Mouse (Mus musculus) left cerebral cortex, postnatal 25 days (tissue): ENCODE results near the gene Vma21. TPM values are rescaled to one million over a fixed set of nuclear protein-coding genes. Genes with fewer than 3 reads are reported as not detected.

Source experiments
- DNase-seq, 2 experiments: peaks; one replicate each; pipeline ENCODE4 v3.0.0; 2022; ENCODE audit warnings: low spot score in 2 of 2, mixed read lengths in 1 of 2
- intact Hi-C: fragments of 180-260 bp; cut with DNase I; formaldehyde crosslinking; loops from one replicate; pipeline ENCODE4 v1.15.1; 2025
- total RNA-seq, 2 experiments: library from RNA; stranded (reverse); gene quantifications; 2 replicates each; pipeline ENCODE4 v1.2.3; 2021

Vma21 gene
- total RNA-seq: 10 to 100 TPM; 29.8 to 34.9 TPM

- no peak for DNase-seq
- intact Hi-C loops: loop anchor here (10.0 kb wide), 1 partner anchor 261 kb away; the partner anchor contains the start of gene Hmgb3
These were observed at the start of gene Vma21 for GRCm38 (mm10) chrX:71815631-71816345. Vma21 (plus strand) TSS chrX:71815924.

GRCm38 (mm10) chrX:71767909-71768308, 47.8 kb upstream of the Vma21 start:
- intact Hi-C loops: no loop called here
- no peak for DNase-seq

GRCm38 (mm10) chrX:71791106-71791505, 24.6 kb upstream of the Vma21 start:
- DNase-seq: no peak
- intact Hi-C loops: no loop called here

GRCm38 (mm10) chrX:71797766-71798165, 18.0 kb upstream of the Vma21 start:
- intact Hi-C loops: no loop called here
- no peak for DNase-seq

GRCm38 (mm10) chrX:71798883-71799282, 16.8 kb upstream of the Vma21 start:
- no peak for DNase-seq
- intact Hi-C loops: no loop called here

GRCm38 (mm10) chrX:71811966-71812835, 3.5 kb upstream of the Vma21 start:
- intact Hi-C loops: loop anchor here (10.0 kb wide), 1 partner anchor 257 kb away; the partner anchor contains the start of gene Hmgb3
- DNase-seq: no peak

GRCm38 (mm10) chrX:71816401-71816857, 705 bp downstream of the Vma21 start:
- intact Hi-C loops: loop anchor here (10.0 kb wide), 1 partner anchor 262 kb away; the partner anchor contains the start of gene Hmgb3
- peak; percentile 86 to 91 for DNase-seq

GRCm38 (mm10) chrX:71816931-71817361, 1.2 kb downstream of the Vma21 start:
- intact Hi-C loops: loop anchor here (10.0 kb wide), 1 partner anchor 262 kb away; the partner anchor contains the start of gene Hmgb3
- DNase-seq: no peak

- intact Hi-C loops: no loop called here
- DNase-seq: no peak
These were observed 23.2 kb downstream of the Vma21 start for GRCm38 (mm10) chrX:71838911-71839310.

GRCm38 (mm10) chrX:71846696-71847095, 31.0 kb downstream of the Vma21 start:
- no peak for DNase-seq
- intact Hi-C loops: no loop called here

- intact Hi-C loops: no loop called here
- DNase-seq: no peak
These were observed 38.1 kb downstream of the Vma21 start for GRCm38 (mm10) chrX:71853798-71854197.

Other genes with a start within 250 kb of the Vma21 start
- gene Gpr50, start 152.3 kb upstream of the Vma21 start, total RNA-seq: under 1 TPM; 0.34 to 0.41 TPM
- gene Gm1141, start 105.1 kb downstream of the Vma21 start, total RNA-seq: under 1 TPM; 0.60 to 0.99 TPM
- 10 to 100 TPM; 38.7 to 41.2 TPM for gene Prrg3, start 146.7 kb downstream of the Vma21 start, total RNA-seq
- not detected for gene Fate1, start 157.1 kb downstream of the Vma21 start, total RNA-seq
- gene Cnga2, start 175.9 kb downstream of the Vma21 start, total RNA-seq: 1 to 10 TPM in 1 of 2 experiments, not detected in 1; 1.1 TPM